Mouse (Mus musculus): ENCODE results near the gene Gatad2b.

The Gatad2b gene

DNA sequence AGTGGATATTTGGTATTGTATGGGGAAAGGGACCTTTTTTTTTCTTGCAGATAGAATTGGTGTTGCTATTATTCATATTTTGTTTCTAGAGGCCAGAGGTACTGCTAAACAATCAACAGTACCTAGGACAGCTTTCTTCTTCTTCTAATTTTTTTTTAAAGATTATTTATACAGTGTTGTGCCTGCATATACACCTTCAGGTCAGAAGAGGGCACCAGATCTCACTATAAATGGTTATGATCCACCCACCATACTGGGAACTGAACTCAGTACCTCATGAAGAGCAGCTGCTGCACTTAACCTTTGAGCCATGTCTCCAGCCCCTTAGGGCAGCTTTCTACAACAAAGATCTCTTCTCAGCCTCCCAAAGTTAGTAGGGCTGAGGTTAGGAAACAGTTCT, 20.4 kb downstream of the Gatad2b start:
- in situ Hi-C loops (cut with MboI, MseI) = no loop called here

DNA sequence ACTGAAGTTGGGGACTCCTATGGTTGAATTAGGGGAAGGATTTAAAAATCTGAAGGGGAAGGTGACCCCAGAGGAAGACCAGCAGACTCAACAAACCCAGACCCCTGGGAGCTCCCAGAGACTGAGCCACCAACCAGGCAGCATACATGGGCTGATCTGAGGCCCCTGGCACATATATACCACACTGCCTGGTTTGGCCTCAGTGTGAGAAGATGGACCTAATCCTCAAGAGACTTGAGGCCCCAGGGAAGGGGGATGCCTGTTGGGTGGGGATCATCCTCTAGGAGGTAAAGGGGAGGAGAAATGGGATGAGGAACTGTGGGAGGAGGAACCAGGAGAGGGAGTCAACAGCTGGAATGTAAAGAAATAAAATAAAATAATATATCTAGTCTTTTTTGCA, 21.3 kb downstream of the Gatad2b start:
- in situ Hi-C loops (cut with MboI, MseI) = no loop called here

DNA sequence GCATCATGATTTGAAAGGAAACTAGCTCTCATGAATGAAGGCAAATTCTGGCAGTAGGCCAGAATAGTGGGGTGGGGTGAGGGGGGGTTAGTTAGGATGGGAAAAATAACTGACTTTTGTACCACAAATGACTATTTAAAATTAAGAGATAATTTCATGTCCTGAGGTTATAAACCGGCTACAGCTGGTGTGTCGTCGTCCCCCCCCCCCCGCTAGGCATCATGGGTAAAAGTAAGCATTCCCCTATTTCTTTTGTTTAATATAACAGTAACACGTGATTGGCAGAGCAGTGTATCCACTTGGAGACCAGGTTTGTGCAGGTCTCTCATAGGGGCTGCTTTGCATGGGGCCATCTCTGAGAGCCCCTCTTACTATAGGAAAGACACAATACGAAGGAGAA, 29.3 kb downstream of the Gatad2b start:
- in situ Hi-C loops (cut with MboI, MseI) = no loop called here

DNA sequence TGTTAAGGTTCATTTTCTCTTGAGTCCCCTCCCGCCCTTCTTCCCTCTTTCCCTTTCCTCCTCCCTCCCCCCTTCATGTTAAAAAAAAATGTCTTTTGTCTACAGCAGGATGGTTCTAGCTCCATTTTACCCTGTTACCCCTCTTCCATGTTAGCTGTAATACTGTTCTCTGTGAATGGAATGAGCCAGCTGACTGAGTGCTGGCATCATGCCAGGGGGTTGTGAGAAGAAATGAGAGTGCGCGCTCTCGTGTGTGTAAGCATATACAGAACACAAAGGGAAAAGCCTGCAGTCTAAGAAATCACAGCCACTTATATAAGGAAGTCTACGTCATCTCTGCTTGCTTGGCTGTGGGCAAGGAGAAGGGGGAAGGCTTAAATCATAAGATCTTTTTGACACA, 30.1 kb downstream of the Gatad2b start:
- in situ Hi-C loops (cut with MboI, MseI) = no loop called here

DNA sequence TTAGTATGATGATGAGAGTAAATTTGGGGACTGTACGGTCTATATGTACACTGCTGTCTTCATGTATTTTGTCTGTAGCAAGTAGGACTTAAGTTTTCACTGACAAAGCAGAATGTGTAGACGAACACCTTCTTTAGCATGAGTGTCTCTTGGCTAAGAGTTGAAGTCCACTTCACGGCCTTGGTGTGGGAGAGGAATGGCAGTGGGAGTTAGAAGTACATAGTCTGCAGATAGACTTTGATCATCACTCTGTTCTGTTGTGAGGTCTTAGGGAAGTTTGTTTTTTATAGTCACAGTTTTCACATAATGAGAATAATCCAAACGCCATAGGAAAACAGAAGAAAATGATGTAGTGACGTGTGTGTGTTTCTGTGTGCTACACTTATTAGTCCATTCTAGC, 39.5 kb downstream of the Gatad2b start:
- in situ Hi-C loops (cut with MboI, MseI) = loop anchor here (5.0 kb wide), 1 partner anchor 335 kb away; the partner anchor contains the start of gene Hax1

DNA sequence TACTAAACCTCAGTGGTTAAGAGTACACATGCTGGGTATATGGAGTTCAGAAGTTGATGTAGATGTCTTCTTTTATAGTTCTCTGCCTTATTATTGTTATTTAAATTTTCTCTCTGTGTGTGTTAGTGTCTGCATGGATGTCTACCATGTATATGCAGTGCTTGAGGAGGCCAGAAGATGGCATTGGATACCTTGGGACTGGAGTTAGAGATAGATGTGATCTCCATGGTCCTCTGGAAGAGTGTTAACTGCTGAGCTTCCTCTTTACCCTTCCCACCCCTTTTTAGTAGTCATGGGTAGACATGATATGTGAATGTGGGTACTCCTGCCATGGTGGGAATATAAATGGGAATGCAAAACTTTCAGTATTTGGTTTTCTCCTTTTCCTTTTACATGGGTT, 42.5 kb downstream of the Gatad2b start:
- in situ Hi-C loops (cut with MboI, MseI) = no loop called here

DNA sequence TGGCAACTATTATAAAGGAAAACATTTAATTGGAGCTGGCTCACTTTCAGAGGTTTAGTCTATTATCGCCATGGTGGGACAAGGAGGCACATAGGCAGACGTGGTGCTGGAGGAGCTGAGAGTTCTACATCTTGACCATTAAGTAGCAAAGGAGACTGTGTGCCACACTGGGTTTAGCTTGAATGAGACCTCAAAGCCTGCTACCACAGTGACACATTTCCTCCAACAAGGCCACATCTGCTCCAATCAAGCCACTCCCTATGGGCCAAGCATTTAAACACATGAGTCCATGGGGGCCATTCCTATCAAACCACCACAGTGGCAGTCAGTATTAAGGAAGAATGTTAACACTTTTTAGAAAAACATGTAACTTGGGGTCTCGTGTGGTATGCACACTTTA, 45.2 kb downstream of the Gatad2b start:
- in situ Hi-C loops (cut with MboI, MseI) = no loop called here

DNA sequence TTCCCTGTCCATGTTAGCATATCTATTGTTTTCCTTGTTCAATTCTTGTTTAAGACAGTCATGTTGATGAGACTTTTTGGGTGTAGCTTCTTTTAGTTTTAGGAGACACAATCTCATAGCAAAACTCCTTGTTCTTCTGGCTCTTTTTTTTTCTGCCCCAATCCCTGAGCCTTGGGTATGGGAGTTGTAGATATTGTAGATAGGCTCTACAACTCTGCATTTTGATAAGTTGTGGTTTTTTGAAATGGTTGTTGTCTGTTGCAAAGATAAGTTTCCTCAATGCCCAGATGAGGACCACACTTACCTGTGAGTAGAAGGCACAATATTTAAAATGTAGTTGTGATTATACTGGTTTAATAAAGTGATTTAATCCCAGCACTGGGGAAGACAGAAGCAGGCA, 47.2 kb downstream of the Gatad2b start:
- in situ Hi-C loops (cut with MboI, MseI) = loop anchor here (10.0 kb wide), 1 partner anchor 595 kb away; no protein-coding TSS in a partner anchor

DNA sequence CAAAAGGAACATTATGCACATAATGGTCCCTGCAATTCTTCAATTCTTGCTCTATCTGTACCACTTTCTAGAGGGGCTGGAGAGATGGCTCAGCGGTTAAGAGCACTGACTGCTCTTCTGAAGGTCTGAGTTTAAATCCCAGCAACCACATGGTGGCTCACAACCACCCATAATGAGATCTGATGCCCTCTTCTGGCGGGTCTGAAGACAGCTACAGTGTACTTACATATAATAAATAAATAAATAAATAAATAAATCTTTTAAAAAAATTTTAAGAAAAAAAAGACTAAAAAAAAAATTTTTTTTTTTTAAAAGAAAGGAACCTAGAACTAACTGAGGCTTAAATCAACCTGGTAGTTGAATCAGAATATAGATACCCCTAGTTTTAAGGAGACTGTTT, 49.9 kb downstream of the Gatad2b start:
- in situ Hi-C loops (cut with MboI, MseI) = loop anchor here (10.0 kb wide), 1 partner anchor 598 kb away; no protein-coding TSS in a partner anchor

DNA sequence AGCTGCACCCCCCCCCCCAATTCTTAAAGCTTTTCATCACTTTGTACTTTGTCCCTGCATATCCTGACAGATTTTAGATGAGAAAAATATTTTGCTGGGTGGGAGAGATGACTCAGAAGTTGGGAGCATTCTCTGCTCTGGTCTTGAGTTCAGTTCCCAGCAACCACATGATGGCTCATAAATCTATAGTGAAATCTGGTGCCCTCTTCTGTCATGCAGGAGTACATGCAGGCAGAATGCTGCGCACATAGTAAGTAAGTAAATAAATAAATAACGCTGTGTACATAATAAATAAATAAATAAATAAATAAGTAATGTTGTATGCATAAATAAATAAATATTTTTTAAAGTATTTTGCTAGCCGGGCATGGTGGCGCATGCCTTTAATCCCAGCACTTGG, 54.9 kb downstream of the Gatad2b start:
- in situ Hi-C loops (cut with MboI, MseI) = loop anchor here (10.0 kb wide), 1 partner anchor 603 kb away; no protein-coding TSS in a partner anchor

DNA sequence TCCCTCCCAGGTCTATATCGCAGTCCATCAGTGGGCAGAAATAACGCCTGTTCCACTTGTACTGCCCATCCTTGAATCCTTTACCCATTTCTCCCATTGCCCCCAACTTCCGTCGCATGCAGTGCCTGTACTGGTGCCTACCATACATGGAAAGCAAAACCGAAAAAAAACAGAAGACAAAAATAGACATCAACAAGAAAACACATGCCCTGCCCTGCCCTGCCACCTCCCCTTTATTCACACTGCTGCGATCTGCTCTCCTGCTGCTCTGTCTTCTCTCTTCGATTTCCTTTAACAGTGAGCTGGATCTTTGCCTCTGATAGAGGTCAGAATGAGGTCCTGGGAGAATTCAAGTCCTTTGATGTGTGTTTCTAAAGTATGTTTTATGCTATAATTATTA, 65.0 kb downstream of the Gatad2b start:
- in situ Hi-C loops (cut with MboI, MseI) = no loop called here

DNA sequence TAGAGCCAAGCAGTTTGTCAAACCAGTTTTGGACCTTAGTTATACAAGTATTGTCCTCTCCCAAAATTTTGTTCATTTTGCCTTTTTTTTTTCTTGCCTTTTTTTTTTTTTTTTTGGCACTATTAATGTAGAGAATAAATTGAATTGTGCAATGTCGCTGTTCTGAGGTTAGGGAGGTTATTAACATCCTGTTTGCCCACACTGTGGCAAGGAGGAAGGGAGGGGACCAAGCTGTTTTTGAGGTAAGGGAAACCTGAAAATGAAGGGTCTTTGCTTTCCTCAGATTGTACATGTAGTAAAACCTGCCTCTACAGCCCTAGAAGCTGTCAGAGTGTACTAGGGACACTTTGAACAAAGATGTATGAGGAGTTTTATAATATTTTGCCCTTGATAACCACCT, 66.3 kb downstream of the Gatad2b start:
- in situ Hi-C loops (cut with MboI, MseI) = no loop called here

DNA sequence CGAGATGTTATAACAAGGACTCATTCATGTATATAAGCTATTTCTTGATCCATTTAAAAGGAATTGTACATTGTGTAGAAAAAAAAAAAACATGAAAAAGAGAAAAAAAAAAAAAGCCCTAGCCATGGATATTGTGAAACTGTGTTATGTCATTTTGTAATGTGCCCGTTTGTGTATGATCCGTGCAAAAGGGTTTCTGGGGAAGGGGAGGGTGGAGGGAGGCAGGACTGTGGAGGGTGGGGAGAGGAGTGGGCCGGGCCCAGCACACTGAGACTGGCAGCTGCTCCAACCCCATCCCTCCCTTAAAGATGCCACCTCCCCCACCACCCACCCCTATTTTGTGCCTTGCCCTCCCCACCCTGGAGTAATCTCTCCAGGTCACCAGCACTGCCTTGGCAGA, 68.5 kb downstream of the Gatad2b start:
- in situ Hi-C loops (cut with MboI, MseI) = no loop called here

DNA sequence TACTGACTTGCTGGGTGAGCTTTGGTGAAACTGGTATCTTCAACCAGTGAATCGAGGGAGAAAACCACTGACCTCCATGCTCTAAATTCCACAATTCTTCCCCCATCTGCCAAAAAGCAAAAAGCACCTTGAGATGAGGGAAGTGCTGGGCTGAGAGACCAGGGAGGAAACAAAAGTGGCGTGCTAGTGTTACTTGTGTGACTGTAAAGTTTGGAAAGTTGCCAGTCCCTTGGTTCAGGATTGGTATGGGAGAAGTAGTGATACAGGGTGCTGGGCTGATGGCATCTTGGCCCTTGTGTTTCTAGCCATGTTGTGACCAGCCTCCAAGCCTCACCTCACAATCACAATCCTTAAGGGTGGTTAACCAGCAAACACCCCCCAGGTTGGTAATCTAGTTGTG, 69.4 kb downstream of the Gatad2b start:
- in situ Hi-C loops (cut with MboI, MseI) = no loop called here

DNA sequence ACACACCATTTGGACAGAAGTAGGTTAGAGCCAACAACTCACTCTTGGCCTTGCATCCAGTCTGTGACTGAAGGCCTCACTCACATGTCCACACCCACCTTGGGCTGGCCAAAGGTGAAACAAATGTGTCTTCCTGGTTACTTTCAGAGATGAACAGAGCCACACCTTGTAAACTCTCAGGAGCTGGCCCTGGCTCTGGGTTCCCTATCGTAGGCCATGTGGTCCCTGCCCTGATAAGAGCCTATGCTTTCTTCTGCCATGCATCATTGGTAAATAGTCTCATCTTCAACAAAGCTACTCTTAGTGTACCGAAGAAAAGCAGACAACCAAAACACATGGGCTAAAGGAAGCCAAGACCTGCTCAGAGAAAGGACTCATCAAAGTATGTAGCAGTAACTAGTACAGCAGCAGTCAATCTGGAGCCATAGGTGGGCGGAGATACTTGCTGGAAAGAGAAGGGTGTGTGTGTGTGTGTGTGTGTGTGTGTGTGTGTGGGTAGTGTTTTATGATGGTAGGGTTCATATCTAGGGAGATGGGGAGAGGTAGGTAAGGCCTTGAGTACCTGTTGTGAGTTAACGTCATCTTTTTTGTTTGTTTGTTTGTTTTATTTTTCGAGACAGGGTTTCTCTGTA, 74.1 kb downstream of the Gatad2b start:
- in situ Hi-C loops (cut with MboI, MseI) = no loop called here

DNA sequence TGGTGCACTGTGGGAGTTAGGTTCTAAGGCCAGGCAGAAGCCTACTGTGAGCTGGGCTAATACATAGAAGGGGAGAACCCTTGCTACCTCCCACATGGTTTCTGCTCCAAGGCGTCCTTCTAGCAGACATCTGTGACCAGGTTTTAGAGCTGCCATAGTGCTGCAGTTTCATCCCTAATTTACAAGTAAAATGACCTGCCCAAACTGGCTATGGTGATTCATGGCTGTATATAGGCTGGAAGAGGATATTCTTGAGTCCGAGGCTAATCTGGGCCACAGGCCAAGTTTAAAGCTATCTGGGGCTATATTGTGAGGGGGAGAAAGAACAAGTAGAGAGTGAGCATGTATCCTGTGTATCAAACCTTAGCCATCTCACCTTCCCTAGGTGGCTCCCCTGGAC, 76.1 kb downstream of the Gatad2b start:
- in situ Hi-C loops (cut with MboI, MseI) = no loop called here

DNA sequence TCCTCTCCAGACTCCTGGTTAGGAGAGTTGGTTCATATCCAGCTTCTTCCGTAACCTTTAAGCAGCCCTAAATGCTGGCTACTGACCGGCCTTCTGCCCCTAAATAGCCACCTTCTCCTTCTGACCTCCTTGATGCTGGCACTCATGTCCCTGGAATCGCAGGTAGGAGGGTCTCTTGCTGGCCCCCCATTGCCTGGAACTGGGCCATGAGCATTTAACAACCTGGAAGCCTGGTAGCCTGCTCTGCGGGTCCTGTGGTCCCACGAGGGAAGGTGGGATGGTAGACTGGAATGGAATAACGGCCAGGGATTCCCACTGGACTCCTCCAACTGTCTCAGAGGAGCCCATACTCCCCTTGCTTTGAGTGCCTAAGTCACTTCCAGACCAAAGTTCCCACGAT, 78.9 kb downstream of the Gatad2b start:
- in situ Hi-C loops (cut with MboI, MseI) = no loop called here

DNA sequence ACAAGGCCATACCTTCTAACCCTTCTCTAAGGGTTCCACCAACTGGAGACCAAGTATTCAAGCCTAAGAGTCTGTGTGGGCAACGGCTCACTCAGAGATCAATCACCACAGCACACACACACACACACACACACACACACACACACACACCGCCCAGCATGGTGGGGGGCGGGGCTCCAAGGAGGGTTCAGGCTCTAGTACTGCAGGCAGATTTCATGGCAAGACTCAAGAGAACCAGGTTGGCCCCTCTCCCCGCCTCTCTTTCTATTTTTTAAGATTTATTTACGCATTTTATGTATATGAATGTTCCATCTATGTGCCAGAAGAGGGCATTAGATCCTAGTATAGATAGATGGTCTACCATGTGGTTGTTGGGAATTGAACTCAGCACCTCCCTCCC, 79.8 kb downstream of the Gatad2b start:
- in situ Hi-C loops (cut with MboI, MseI) = no loop called here

DNA sequence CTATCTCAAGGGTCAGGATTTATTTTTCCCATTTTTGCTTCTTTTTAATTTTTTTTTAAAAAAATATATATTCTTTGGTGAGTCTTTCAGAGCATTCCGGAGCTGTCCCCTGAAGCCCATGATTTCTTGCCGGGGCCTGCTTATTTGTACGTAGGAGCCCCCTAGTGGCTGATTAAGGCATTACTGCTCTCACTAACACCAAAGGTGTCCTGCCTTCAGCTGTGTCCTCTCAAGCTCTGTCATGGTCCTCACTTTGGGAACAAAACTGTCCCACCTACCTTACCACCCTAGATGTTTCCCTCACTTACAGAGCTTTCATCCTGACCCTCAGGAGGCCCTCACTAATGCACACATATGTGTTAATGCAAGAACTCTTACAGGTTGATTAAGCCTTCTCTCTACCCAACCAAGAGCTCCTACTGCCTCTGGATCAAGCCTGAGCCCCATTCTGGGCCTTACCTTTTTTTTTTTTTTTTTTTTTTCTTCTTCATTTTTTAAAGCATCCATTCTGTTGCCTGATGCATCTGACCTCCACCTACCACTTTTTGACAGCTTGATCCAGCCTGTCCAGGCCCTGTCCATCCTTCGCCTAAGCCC, 80.6 kb downstream of the Gatad2b start:
- in situ Hi-C loops (cut with MboI, MseI) = no loop called here

DNA sequence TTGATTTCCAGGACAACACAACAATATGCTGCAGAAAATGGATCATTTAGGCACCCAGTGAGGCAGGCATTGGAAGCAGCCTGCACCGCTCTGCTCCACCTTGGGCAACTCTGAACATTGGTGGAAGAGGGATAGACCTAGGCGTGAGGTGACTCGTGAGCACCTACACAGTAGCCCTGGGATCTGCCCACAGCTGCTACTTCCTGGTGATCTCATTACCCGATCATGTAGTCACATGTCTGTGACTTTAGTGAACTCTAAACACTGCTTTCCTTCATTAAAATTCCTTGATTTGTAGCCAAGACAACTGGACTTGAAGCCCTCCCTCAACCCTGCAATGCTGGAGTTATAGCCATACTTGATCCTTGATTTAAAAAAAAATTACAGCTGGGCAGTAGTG, 81.4 kb downstream of the Gatad2b start:
- in situ Hi-C loops (cut with MboI, MseI) = no loop called here

DNA sequence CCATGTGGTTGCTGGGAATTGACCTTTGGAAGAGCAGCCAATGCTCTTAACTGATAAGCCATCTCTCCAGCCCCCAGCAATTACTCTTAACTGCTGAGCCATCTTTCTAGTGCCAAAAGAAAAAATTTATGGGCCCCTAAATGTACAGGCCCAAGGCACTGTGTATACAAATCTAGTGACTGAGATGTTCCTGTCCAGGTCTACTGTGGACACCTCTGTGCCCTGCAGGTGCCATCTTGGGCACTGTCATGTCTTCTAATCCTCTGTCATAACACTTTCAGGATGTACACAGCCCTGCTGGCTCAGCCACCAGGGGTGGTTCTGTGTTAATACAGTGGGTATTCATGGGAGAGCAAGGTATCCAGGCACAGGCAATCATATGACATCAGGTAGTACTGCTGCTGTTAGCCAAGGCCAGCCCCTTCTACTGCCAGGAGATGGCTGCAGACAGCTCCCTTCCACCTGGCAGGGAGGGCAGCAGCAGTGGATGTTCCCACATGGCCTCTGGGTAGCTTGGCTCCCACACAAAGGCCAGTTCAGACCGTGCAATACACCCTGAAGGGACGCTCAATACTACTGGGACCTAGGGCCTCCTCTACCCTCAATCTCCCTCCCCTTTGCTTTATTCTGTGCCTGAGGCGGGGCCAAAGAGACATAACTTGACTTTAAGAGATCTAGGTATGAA, 82.7 kb downstream of the Gatad2b start:
- in situ Hi-C loops (cut with MboI, MseI) = no loop called here

DNA sequence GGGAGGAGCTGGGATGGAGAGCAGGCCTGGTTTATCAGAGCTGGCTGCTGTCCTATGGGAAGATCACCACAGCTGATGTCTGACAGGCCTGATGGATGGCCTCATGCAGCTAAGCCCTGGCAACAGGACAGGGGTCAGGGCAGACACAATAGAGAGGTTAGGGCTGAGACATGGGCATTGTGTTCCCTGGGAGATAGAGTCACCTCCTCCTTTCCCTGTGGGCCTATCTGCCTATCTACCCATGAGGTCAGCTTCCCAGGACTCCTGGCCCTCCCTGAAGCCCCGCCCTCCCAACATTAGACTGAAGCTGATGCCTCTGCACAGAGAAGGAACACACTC, 83.2 kb downstream of the Gatad2b start:
- in situ Hi-C loops (cut with MboI, MseI) = no loop called here

DNA sequence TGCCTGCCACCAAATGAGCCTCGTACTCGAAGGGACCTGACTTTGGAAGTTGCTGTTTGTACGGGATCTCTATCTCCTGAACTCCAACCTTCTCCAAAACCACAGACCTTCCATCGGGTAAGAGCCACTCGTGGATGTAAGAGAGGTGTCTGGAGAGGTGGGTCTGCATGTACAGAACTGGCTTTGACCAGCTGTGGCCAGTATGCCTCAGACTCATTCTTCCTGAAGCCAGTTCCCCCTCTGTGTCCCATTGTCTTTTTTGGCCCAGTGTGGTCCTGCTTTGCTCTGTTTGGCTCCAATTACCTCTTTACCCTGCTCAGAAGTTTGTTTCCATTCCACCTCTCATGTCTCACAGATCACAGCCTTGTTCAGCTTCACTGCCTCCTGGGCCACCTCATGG, 85.5 kb downstream of the Gatad2b start:
- in situ Hi-C loops (cut with MboI, MseI) = no loop called here

All from T-helper 2 cell (primary cell).